Mouse (Mus musculus) T-helper 1 cell (primary cell): Measurements from ENCODE around the gene Olfr59.

Experiments used
- in situ Hi-C: fragments of 300-600 bp; cut with MboI, MseI; formaldehyde crosslinking; loops from one replicate; pipeline ENCODE4 v1.15.1; 2025; ENCODE audit warnings: high pct_unique_total_duplicates

The Olfr59 gene

GRCm38 (mm10) chr11:74283436-74283835 lies at the start of gene Olfr59:
Gene Olfr59 (plus strand): TSS chr11:74283736.
- in situ Hi-C loops = no loop called here

GRCm38 (mm10) chr11:74241201-74241600 lies 42.3 kb upstream of the Olfr59 start:
- in situ Hi-C loops = no loop called here

DNA sequence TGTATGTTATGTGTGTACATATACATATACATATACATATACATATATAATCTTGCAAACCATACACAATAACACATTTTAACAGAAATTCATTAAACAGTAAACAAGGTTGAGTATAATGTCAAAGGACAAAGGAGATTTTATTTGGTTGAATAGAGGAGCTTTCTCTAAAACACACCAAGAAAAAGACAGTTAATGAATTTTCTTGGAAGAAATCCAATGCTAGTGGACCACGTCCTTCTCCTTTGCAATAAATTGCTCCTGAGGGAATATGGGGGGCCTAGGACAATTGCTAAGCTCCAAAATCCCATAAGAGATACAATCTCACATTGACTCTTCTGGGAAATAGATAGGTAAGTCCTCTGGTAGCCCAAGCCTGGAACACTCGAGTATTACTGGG lies 24.0 kb upstream of the Olfr59 start, which contains the start of gene Olfr406:
TSS of gene Olfr406 (plus strand) at position 301 of the 400 bp plus-strand sequence.
- in situ Hi-C loops = no loop called here

DNA sequence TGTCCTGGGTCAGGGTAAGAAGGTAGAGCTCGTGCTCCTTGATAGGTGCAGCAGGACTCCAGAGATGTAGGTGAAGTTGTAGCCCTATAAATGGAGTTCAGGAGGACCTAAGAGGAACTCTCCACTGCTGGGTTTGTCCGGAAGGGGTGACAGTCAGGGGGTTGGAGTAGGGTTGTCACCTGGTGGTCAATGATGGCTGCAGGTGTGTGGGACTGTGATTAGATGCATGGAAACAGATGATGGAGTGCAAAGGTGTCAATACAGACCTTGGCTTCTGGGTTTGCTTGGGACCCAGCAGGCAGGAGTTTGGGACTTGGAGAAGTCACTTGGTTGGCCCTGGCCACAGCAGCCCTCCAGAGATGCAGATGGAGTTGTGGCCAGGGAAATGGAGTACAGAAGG lies 3.7 kb downstream of the Olfr59 start:
- in situ Hi-C loops = loop anchor here (5.0 kb wide), 1 partner anchor 55 kb away; no protein-coding TSS in a partner anchor

- in situ Hi-C loops = no loop called here
Observed at GRCm38 (mm10) chr11:74326044-74326443, 42.5 kb downstream of the Olfr59 start.

DNA sequence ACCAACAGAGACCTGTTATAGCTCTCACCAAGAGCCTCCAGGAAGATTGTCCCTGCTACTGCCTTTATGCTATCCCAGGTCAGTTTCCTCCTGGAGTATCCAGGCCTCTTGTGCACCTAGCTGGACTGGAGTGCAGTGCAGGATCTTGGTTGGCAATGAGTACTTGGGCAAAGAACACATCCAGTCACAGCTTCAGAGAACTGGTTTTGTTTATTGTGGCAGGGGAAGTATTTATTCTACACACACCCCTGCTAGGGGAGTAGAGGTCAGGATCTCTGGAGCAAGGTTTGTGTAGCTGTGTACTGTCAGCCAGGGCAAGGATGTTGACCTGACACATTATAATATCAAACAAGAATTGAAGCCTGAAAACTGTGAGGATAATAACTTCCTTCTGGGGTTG lies 45.2 kb downstream of the Olfr59 start:
- in situ Hi-C loops = no loop called here

GRCm38 (mm10) chr11:74337931-74338330 lies 54.4 kb downstream of the Olfr59 start, which contains the start of gene Olfr410:
Gene Olfr410 (minus strand): TSS chr11:74338031.
- in situ Hi-C loops = no loop called here
